ENCODE assay signal across 9 mouse cellular contexts in the genomic region with DNA sequence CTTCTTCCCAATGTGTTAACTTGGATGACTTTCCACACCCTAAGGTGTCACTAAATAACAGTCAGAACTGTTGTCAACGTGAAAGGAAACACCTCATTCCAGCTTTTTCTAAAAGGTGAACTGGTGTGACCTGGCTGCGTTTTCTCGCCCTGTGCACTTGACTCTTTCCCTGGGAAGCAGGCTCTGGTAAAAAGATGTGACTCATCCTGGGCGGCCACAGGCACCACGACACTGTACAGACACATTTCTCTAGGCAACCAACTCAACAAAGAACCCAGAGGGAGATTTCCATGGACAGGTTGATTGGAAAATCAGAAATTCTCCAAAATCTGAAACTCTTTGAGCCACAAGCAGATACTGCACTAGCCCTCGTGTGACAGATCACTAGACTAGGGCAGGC.
"Had no signal": no experiment of that assay in that cellular context is flagged by ENCODE, and none has a peak within 500 bp of the region (broad histone marks: within the 10 kb centered on the region; RNA-seq: fewer than 3 reads in every experiment).

No protein-coding gene starts in this region.

- DNase-seq: kidney, postnatal 36 days; layer of hippocampus, adult 9-11 months; layer of hippocampus, postnatal 36 days; lung, embryonic 14.5 days; lung, postnatal 10 days; lung, postnatal 4 days; midbrain, embryonic 14.5 days; right cerebral cortex, postnatal 4 days; thymus, postnatal 14 days had no signal
